Mouse (Mus musculus) myocyte (in vitro differentiated cells): Measurements from ENCODE around the gene Camta1.

Source experiments
- E2F4 ChIP-seq: IDR thresholded peaks from one replicate; pipeline ENCODE4 v1.6.1; 2011; ENCODE audit warnings: mild to moderate bottlenecking, control low read depth, moderate library complexity; ENCODE audit not compliant: insufficient read depth
- MAX ChIP-seq: IDR thresholded peaks from one replicate; pipeline ENCODE4 v1.6.1; 2011; ENCODE audit warnings: low read depth, mild to moderate bottlenecking, control low read depth
- POLR2A ChIP-seq: IDR thresholded peaks from one replicate; pipeline ENCODE4 v1.6.1; 2011; ENCODE audit warnings: low read depth, mild to moderate bottlenecking, control low read depth, moderate library complexity; ENCODE audit not compliant: insufficient read length
- POLR2AphosphoS2 ChIP-seq: IDR thresholded peaks from one replicate; pipeline ENCODE4 v1.6.1; 2011; ENCODE audit warnings: low read depth, control low read depth; ENCODE audit not compliant: insufficient read length

DNA sequence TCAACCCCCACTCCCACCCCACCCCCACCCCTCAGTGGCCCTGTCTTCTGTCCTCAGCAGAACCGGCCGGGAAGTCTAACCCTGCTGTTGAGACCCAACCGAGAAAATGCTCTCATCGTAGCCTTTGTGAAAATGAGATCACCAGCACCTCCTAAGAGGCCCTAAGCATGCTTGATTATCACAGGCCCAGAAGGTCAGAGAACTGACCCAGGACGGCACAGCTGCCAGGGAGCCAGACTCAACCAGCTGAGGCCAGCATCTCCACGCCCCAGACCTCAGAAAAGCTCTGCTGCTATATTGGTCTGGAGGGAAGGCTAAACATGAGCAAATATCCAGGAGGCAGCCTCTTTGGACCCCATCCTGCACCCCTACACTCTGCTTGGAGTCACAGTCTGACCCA, 321.1 kb downstream of the Camta1 start:
- TF ChIP-seq MAX (no peak), POLR2A (no peak), POLR2AphosphoS2 (no peak), E2F4 (no peak)
